Mouse (Mus musculus) limb, embryonic 14.5 days (tissue): ENCODE measurements around the gene Map3k5. TPM values are rescaled to one million over a fixed set of nuclear protein-coding genes. Genes with fewer than 3 reads are reported as not detected.
"Not testable (repeated sequence)": the region's sequence is repeated elsewhere in the genome, so short reads cannot be mapped to it uniquely, and the experiment has no call there.

Experiments
- ATAC-seq: fragments of 200-750 bp; cut with Nextera tagmentation; 2 replicates; pipeline ENCODE4 v1.8.0; 2017; ENCODE audit warnings: low read depth, moderate number of reproducible peaks, moderate TSS enrichment; ENCODE audit not compliant: low FRiP score
- DNase-seq: peaks from one replicate; pipeline ENCODE4 v3.0.0-alpha.2; 2015; ENCODE audit warnings: low spot score
- H3K27ac ChIP-seq: fragments of 300-500 bp; sonication (generic); replicated peaks from 2 replicates; pipeline ENCODE4 v1.5.1; 2014; ENCODE audit warnings: low read depth, mild to moderate bottlenecking, low read length, moderate library complexity, mixed read lengths
- H3K27me3 ChIP-seq: fragments of 300-500 bp; sonication (generic); 2 replicates; pipeline ENCODE4 v1.6.1; 2014; ENCODE audit warnings: low read length, mixed read lengths; ENCODE audit not compliant: control insufficient read depth, insufficient read depth
- H3K36me3 ChIP-seq: fragments of 300-500 bp; sonication (generic); 2 replicates; pipeline ENCODE4 v1.6.1; 2014; ENCODE audit warnings: mild to moderate bottlenecking, low read length, moderate library complexity, mixed read lengths; ENCODE audit not compliant: control insufficient read depth, insufficient read depth
- H3K4me1 ChIP-seq: fragments of 300-500 bp; sonication (generic); 2 replicates; pipeline ENCODE4 v1.6.1; 2014; ENCODE audit warnings: antibody characterized with exemption, low read length, mixed read lengths; ENCODE audit not compliant: control insufficient read depth, insufficient read depth
- H3K4me2 ChIP-seq: fragments of 300-500 bp; sonication (generic); replicated peaks from 2 replicates; pipeline ENCODE4 v1.6.1; 2014; ENCODE audit warnings: low read depth, mild to moderate bottlenecking, low read length, moderate library complexity; ENCODE audit not compliant: severe bottlenecking
- H3K4me3 ChIP-seq: fragments of 300-500 bp; sonication (generic); replicated peaks from 2 replicates; pipeline ENCODE4 v1.5.1; 2014; ENCODE audit warnings: low read length
- H3K9ac ChIP-seq: fragments of 300-500 bp; sonication (generic); 2 replicates; pipeline ENCODE4 v1.6.1; 2014; ENCODE audit warnings: mild to moderate bottlenecking, low read depth, low read length, moderate library complexity; ENCODE audit not compliant: severe bottlenecking
- H3K9me3 ChIP-seq: fragments of 300-500 bp; sonication (generic); 2 replicates; pipeline ENCODE4 v1.6.1; 2016; ENCODE audit warnings: low read length; ENCODE audit not compliant: control insufficient read depth
- POLR2A ChIP-seq: fragments of 200-500 bp; IDR thresholded peaks from 2 replicates; pipeline ENCODE4 v1.8.0; 2012; ENCODE audit warnings: inconsistent platforms, mild to moderate bottlenecking, moderate library complexity, borderline replicate concordance; ENCODE audit not compliant: insufficient read depth, insufficient read length; ENCODE audit errors: extremely low read depth
- WGBS: fragments of 180-500 bp; shearing (Covaris S2); extraction: QIAGEN DNeasy Blood & Tissue Kit; methylation state at CpG from one replicate; pipeline ENCODE4 v1.1.7; 2014; 5-methylcytosine and 5-hydroxymethylcytosine counted together
- polyA plus RNA-seq, 2 experiments: library from polyadenylated mRNA; depleted of rRNA in 1 of 2; stranded (reverse) in 1 of 2; unstranded in 1 of 2; fragments of >200 nt; fragmentation: Nextera tagmentation in 1 of 2; extraction: Ambion mirVana in 1 of 2; gene quantifications; 2 replicates each; pipeline versions ENCODE4 v1.2.1 to v1.2.3; 2012 to 2014

Map3k5 gene
- polyA plus RNA-seq, 2 experiments = 2.0 to 3.5 TPM

GRCm38 (mm10) chr10:19924256-19924655, 10.0 kb upstream of the Map3k5 start:
- no peak for DNase-seq
- H3K4me3 ChIP-seq = no peak overlapping the region
- H3K27ac ChIP-seq = no peak overlapping the region
- no peaks in the 10 kb centered on the region for H3K36me3 ChIP-seq
- no peak for TF ChIP-seq POLR2A
- 79% methylated on average over 2 of the region's 2 CpGs for WGBS
- no peak for ATAC-seq
- H3K4me2 ChIP-seq = no peak overlapping the region
- H3K27me3 ChIP-seq = no peaks in the 10 kb centered on the region
- H3K4me1 ChIP-seq = no peaks in the 10 kb centered on the region
- no peaks in the 10 kb centered on the region for H3K9me3 ChIP-seq
- no peak overlapping the region for H3K9ac ChIP-seq

GRCm38 (mm10) chr10:19926391-19926897, 7.8 kb upstream of the Map3k5 start:
- not testable (repeated sequence) for H3K9me3 ChIP-seq, ATAC-seq, DNase-seq, H3K36me3 ChIP-seq, H3K9ac ChIP-seq, H3K27ac ChIP-seq, H3K4me2 ChIP-seq, H3K4me1 ChIP-seq, H3K27me3 ChIP-seq, H3K4me3 ChIP-seq
- WGBS = 83% methylated on average over 4 of the region's 4 CpGs

- ATAC-seq = no peak
- Histone ChIP-seq H3K36me3 (no peaks in the 10 kb centered on the region), H3K4me3 (no peak overlapping the region), H3K27ac (no peak overlapping the region), H3K4me2 (no peak overlapping the region), H3K9me3 (no peaks in the 10 kb centered on the region), H3K4me1 (no peaks in the 10 kb centered on the region), H3K27me3 (0 out of 2 replicates have a peak, but pooled peaks cover 5% of the 10 kb centered on the region), H3K9ac (no peak overlapping the region)
- TF ChIP-seq POLR2A = no peak
- DNase-seq = no peak
- 65% methylated on average over 1 of the region's 1 CpGs for WGBS
These were observed 6.1 kb upstream of the Map3k5 start for GRCm38 (mm10) chr10:19928205-19928604.

- Histone ChIP-seq H3K27ac (no peak overlapping the region), H3K36me3 (no peaks in the 10 kb centered on the region), H3K9me3 (no peaks in the 10 kb centered on the region), H3K4me1 (peaks cover 8% of the 10 kb centered on the region), H3K9ac (no peak overlapping the region), H3K4me3 (peak overlapping the region; percentile 73), H3K4me2 (peak overlapping the region; percentile 85), H3K27me3 (0 out of 2 replicates have a peak, but pooled peaks cover 5% of the 10 kb centered on the region)
- DNase-seq (no peak), ATAC-seq (no peak)
- 20% methylated on average over 3 of the region's 3 CpGs for WGBS
- no peak for TF ChIP-seq POLR2A
These were observed 1.3 kb upstream of the Map3k5 start for GRCm38 (mm10) chr10:19932986-19933385.

GRCm38 (mm10) chr10:19933511-19934383, 525 bp upstream of the Map3k5 start:
- 0 out of 2 replicates have a peak, but pooled peaks have one; percentile 52 for TF ChIP-seq POLR2A
- DNase-seq (peak; percentile 66), ATAC-seq (peak; percentile 72)
- no peaks in the 10 kb centered on the region for H3K9me3 ChIP-seq
- H3K4me3 ChIP-seq = peak overlapping the region; percentile 73
- H3K36me3 ChIP-seq = no peaks in the 10 kb centered on the region
- WGBS = 1% methylated on average over 48 of the region's 97 CpGs
- 0 out of 2 replicates have a peak, but pooled peaks cover 5% of the 10 kb centered on the region for H3K27me3 ChIP-seq
- H3K4me1 ChIP-seq = peaks cover 14% of the 10 kb centered on the region
- peak overlapping the region; percentile 66 for H3K9ac ChIP-seq
- peak overlapping the region; percentile 63; the same call in 1 of the 2 replicates for H3K27ac ChIP-seq
- peak overlapping the region; percentile 85 for H3K4me2 ChIP-seq
